Mouse (Mus musculus) frontal cortex, postnatal 14 days (tissue): Measurements from ENCODE around the gene Surf4.
"Not testable (repeated sequence)": the region's sequence is repeated elsewhere in the genome, so short reads cannot be mapped to it uniquely, and the experiment has no call there.

Experiments used
- DNase-seq, 2 experiments: peaks; one replicate each; pipeline ENCODE4 v3.0.0; 2022; ENCODE audit warnings: low spot score in 2 of 2

The Surf4 gene

DNA sequence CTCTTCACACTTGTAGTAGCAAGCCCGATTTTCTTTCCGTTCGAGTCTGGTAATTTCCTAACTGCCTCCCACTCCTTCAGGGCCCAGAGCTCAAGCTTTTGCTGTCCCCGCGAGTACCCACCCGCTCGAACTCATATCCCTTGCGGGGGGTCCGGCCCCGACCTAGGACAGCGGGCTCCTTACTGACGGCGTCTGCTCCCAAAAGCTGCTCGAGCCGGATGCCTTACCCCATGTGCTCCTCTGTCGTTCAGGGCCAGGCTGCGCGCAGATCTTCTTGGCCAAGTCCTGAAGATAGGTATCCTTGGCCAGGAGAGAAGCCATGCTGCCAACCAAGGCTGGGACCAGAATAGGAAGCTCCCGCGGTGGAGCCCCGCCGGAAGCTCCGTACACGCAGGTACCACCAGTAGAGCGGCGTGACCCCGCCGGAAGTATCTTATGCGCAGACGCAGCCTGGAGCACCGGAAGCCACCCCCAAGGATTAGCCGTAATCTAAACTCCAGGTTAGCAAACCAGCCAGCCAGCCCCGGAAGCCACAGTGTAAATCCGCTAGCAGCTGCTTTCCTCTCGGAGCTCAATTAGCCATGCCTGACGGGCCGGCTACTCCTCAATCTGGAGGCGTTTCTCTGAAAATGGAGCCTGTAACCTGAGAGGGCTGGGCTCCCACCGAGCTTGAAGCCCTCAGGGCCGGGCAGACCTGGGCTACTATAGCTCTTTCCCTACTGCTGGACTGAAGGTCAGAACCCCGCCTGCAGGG lies 31.1 kb downstream of the Surf4 start, which contains the start of gene Surf6:
TSS of gene Surf6 (minus strand) at position 413 of the 754 bp plus-strand sequence.
- peak; percentile 93 to 94 for DNase-seq

DNA sequence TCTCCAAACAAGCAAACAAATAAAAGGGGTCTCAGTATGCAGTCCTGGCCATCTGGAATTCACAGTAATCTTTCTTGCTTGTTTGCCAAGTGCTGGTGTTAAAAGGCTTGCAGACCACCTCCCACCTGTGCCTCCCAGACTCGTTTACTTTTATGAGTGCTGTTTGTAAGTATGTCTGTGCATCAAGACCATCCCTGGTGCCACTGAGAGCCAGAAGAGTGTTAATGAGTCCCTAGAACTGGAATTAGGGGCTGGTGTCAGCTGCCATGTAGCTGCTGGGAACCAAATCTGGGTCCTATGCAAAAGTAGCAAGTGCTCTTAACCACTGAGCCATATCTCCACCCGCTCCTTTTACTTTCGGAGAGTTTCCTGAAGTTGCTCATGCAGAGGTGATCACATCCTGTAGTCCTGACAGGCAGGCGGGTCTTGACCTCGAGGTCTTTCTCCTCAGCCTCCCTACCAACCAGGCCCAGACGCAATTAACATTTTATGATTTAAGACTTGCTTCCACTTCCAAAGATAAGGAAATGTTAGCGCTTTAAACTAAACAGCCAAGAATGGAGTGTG lies 31.8 kb downstream of the Surf4 start:
- no peak for DNase-seq

DNA sequence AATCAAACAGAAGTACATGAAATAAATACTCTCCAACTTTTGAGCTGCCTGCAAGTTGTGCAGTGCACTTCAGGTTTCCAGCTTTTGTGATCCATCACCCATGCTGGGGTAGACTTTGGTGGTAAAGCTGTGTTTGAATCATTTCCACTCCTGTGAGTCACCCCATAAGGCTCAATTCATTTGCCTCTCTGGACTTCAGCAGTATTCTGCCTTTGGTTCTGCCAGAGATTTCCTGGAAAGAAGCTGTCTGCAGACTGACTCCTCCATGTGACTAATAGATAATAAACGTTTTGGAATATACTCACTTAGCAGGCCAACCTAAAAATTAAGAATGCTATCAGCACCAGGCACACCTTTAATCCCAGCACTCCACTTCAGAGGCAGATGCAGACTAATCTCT lies 33.0 kb downstream of the Surf4 start:
- no peak for DNase-seq

DNA sequence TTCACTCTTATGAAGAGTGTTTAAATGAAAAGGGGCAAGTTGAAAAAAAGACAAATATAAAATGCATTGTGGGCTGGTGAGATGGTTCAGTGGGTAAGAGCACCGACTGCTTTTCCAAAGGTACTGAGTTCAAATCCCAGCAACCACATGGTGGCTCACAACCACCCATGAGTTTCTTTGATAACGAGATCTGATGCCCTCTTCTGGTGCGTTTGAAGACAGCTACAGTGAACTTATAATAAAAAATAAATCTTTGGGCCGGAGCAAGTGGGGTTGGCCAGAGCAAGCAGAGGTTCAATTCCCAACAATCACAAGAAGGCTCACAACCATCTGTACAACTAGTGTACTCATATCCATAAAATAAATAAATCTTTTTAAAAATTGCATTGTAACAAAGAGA lies 37.8 kb downstream of the Surf4 start:
- no peak for DNase-seq

DNA sequence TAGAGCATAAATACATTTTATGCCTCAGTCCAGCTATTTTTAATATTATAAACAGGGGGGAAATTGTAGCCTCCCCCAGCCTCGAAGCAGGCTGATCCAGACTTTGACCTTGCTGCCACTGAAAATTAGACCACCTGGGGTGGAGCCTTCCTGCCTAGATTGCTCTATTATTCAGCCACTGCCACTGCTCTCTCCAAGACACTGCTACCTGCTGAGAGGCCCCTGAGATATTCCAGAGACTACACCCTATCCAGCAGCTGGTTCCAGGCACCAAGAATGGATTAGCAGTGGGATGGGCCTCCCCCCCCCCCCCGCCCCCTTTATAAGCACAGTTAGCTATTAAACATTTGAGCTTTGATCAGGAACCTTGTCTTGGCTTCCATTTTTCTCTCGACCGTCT lies 47.6 kb downstream of the Surf4 start:
- DNase-seq = not testable (repeated sequence)

DNA sequence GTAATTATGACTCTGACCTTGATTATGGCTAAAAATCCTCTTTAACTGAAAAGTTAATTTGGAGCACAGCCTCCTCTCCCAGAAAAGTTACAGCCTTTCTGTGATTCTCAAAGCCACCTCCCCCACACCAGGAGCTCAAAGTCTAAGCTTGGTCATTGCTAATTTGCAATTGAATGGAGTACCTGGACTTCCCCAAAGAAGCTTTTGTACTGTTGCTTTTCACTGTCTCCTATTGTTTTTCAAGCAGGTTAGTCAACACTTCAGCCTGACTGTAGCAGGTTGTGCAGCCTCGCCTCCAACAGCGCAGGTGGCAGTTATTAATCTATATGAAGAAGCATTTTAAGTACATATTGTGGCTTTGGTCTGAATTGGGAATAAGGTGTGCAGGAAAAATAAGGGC lies 48.2 kb downstream of the Surf4 start:
- not testable (repeated sequence) for DNase-seq

DNA sequence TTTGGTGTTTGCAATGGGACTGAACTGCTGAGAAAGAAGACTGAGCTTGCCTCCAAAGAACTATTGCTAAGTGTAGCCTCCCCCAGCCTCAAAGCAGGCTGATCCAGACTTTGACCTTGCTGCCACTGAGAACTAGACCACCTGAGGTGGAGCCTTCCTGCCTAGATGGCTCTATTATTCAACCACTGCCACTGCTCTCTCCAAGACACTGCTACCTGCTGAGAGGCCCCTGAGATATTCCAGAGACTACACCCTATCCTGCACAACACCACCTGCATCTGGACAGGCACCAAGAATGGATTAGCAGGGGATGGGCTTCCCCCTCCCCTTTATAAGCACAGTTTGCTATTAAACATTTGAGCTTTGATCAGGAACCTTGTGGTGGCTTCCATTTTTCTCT lies 55.2 kb downstream of the Surf4 start:
- DNase-seq = no peak

DNA sequence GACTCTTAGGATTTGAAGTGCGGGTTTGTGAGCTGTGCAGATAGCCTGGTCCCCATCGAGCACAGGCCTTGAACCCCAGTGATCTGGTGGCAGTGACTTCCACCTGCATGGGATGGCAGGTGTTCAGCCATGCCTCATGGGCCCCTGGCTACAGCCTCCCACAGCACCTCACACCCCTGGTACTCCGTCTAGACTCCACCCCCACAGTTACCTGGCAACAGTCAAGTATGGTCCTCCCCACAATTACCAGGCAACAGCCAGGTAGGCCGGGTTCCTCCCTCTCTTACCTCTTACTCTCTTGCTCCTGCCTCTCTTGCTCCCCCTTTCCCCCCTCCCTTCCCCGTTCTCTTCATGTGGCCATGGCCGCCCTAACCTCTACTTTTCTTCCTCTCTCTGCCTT lies 63.1 kb downstream of the Surf4 start:
- DNase-seq = no peak
